Mouse (Mus musculus) frontal cortex, postnatal 36 days (tissue): ENCODE data around the gene Kif1a.

Experiments
- DNase-seq, 2 experiments: peaks; one replicate each; pipeline ENCODE4 v3.0.0; 2022; ENCODE audit warnings: low spot score in 2 of 2

Kif1a gene

GRCm38 (mm10) chr1:93101571-93102061, at the start of gene Kif1a:
Gene Kif1a, minus strand, starts transcription at chr1:93101951.
- DNase-seq, result peak; percentile 92 to 94

GRCm38 (mm10) chr1:93150907-93151661, 49.3 kb upstream of the Kif1a start:
- no peak for DNase-seq

DNA sequence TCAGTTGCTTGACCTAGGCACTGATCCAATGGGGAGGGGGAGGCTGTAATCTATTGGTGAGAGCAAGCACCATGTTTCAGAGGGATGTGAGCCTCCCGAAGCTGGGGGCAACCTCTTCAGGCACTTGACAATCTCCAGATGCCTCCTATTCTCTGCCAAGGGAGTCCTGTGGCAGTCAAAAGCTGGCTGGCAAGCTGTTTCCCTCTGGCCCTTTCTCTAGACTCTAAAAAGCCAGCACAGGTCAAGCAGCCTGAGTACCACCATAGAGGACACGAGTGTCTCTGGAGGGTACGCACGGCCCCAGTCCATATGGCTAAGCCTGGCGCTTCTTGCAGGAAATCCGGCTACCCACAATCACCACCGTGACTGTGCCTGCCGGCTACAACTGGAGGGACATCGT, 42.4 kb upstream of the Kif1a start:
- no peak for DNase-seq

DNA sequence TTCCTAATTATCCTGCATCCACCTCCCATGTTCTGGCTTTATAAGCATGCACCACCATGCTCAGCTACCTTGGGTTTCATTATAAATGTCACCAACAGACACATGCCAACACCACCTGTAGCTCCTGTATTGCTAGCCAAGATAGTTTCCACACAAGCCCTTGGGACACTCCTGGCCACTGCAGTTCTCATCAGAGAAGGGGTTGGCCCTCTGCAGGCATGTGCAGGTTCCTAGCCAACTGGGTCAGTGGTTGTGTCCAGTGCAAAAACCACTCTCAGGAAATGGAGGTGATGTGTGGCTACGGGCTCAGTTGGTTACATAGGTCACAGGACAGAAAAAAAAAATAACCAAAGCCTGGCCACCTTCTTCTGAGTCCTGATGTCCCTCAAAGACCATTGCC, 41.1 kb upstream of the Kif1a start:
- no peak for DNase-seq

DNA sequence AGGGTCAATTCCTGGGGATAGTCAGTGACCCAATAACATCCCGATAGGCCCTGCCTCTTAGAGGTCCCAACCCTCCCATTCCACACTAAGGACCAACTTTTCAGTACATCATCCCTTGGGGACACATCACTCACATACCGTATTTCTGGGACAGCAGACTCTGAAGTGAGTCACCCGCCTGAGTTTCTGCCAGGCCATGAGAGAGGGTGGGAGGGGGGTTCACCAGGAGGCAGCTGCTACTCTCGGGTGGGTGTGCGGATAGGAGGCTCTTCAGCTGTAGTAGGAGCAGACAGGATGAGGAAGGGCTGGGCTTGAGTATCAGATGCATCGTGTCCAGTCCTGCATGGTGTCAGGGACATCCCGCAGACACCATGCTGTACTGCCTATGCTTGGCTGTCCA, 38.0 kb upstream of the Kif1a start:
- peak; percentile 39 to 45 for DNase-seq

DNA sequence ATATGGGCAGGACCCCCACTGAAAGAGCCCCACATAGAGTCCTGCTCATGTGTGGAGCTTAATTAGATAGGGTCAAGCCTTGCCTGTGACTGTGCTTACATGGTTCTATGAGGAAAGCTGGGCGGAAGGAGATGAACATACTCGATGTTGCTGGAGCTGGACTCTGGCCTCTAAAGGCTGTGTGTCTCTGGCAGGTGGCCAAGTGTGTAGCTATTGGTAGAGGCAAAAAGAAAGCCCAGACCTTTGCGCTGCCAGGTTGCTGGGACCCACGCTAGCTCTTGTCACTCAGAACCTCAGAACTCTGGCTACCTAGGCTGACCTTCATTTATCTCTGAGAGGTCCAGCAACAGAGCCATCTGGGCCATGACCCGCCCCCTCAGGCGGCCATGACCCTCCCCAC, 36.8 kb upstream of the Kif1a start:
- no peak for DNase-seq

DNA sequence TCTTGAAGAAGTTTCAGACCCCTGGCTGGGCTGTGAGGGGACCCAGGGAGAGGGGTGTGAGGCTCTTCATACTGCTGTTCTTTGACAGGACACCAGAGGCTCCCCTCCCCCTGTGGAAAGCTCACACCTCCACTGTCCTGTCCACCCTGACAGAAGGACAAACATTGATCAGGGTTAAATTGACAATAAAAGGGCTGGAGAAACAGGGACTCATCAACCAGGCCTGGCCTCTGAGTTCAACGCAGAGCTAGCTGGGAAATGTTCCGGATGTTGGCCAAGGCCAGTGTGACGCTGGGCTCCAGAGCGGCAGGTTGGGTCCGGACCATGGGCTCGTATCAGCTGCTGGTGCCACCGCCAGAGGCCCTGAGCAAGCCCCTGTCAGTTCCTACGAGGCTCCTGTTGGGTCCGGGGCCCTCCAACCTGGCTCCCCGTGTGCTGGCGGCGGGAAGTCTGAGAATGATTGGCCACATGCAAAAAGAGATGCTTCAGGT, 33.3 kb upstream of the Kif1a start, which contains the start of gene Agxt:
Gene Agxt (plus strand): TSS at position 205 of the 491 bp plus-strand sequence.
- DNase-seq, result no peak

DNA sequence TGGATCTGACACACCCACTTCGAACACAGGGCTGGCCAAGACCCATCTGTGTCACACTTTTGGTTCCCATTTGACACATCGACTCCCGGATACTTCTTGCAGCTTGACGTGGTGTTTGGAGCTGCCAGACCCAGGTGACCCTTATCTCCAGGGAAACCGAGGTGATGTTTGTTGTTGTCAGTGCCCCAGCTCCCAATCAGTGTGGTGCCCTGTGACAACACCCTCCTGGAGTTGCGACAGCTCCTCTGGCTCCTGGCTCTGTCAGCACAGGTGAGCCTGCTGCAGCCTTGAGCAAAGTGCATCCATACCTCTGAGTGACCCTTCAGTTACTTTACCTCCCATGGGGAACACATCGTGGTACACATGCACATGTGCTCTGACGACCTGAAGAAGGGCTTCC, 30.9 kb upstream of the Kif1a start:
- DNase-seq, result no peak

DNA sequence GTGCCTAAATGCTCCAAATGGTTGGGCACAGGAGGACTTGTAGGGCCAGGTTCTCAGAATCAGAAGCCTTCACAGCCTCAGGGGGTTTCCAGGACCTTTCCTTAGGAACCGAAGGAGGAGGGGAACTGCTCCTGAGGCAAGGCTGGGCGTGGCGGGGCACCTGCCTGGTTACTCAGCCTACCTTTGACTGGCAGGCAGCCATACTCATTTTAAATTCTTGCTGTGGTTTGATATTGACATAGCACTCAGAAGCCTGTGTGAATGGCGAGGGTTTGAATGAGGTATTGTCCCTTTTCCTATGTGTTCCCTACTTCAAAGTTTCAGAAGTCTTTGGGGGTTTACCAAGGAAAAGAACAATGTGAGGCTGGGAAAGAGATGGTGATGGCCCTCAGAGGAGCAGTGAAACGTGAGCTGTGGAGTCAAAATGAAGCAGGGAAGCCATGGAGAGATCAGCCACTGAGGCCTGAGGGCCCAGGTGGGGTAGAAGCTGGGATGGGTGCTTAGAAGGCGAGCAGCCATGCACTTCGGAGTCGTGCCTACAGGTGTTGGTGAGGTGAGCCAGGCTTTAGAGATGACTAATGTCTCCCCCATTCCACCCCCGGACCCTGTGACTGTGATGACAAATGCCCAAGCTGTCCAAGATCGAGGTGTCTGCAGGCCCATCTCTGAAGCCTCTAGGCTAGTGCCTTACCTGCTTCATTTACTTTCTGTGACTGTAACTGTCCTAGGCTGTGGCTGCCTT, 28.7 kb upstream of the Kif1a start:
- no peak for DNase-seq

DNA sequence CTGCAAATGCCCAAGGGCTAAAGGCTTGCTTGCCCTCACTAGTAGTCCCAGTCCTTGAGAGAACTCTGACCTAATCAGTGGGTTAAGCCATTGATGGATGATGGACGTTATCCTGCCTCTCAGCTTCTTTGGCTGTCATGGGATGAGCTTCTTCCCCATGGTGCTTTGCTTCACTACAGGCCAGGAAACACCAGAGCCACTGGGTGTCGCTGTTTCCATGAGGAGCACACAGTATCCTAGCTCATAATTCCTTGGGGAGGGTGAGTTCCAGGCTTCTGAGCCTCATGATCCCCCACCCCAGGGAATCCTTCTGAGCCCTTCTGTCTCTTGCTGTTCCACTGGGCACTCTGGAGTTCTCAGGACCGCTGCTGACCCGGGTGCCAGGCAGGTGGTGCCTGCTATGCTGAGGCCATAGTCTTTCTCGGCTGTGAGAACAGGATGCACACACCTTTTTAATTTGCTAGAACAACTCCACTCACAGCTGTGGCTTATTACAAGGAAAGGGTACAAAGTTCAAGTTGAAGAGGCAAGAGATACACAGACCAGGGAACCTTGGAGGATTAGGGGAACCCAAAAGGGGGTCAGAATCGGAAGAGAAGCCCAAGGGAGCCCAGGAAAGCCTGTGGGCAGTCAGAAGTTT, 27.1 kb upstream of the Kif1a start:
- peak; percentile 74 to 81 for DNase-seq

GRCm38 (mm10) chr1:93128209-93128608, 26.5 kb upstream of the Kif1a start:
- no peak for DNase-seq

DNA sequence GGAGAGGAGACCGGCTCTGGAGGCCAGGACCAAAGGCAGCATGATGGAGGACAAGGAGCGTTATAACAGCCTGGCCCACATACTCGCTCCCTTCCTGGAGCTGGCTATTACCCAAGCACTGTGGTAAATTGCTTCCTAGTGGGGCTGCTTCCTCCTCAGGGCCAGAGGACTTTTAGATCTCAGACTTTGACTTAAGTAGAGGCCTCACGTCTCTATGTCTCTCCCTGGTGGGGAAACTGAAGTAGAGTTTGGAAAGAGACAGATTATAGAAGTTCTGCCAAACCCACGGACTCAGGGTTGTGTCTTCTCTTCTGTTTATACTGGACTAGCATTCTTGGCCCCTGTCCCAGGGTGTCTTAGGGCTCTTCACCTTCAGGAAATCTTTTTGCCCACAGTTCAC, 23.5 kb upstream of the Kif1a start:
- no peak for DNase-seq

- DNase-seq, result no peak
These were observed 22.3 kb upstream of the Kif1a start for GRCm38 (mm10) chr1:93124066-93124465.

DNA sequence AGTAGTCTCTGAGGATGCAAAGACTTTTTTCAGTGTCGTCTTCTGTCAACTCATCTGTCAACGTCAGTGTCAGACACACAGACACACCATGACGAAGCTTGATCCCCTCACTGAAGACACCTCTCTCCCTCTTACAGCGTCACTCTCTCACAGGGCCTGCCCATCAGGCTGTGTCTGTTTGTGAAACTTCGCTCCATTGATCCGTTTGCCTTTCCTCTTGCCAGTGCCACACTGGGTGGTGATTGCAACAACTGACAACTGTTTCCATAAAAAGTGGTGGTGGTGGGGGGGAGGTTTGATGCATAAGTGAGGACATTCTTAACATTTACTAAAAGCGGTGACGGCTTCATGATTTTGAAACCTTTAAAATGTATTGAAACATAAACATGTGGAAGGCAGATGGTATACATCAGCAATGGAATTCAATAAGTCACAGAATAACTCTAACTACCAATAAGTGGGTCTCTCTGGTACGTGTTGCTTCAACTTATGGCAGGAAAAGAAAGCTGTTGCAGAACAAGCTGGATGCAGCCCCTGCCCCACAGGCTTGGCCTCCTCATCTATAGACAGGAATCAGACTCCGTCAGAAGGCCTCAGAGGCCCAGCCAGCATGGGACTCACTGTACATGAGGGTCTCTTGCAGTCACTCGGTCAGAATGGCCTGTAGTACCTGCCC, 21.6 kb upstream of the Kif1a start:
- DNase-seq, result no peak

DNA sequence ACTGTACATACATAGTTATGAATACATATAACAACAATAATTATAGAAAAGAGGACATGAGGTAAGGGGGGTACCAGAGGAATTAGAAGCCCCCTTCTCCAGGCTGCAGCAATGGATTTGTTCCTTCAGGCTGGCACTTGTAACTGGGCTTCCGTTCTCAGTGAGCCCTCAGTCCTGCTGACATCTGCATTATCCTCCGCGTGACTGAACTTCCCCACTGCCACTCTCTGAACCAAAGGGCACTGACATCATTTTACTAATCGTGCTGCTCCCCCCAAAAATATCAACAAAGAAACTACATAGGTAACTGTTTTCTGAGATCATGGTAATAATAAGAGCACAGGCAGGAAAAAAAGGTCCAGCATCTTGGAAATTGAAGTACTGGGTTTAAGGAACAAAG, 17.1 kb upstream of the Kif1a start:
- DNase-seq, result no peak

DNA sequence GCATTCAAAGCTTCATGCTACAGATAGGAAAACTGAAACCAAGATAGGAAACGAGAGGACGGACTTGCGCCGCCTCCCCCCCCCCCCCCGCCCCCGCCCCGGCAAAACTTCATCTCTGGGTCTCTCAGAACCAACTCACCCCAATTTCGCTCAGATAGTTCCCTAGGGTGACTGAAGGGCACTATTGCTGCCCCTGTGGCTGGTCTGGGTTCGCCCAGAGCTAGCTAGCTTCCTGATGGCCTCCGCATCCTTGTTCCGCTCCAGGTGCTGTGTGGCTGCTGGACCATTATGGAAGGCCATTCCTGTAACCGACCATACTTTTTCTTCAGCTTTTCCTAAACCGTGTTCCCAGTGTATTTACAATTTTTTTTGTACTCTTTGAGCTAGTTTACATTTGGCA, 13.7 kb upstream of the Kif1a start:
- no peak for DNase-seq

GRCm38 (mm10) chr1:93114713-93115463, 13.1 kb upstream of the Kif1a start:
- DNase-seq, result peak; percentile 68 to 78

DNA sequence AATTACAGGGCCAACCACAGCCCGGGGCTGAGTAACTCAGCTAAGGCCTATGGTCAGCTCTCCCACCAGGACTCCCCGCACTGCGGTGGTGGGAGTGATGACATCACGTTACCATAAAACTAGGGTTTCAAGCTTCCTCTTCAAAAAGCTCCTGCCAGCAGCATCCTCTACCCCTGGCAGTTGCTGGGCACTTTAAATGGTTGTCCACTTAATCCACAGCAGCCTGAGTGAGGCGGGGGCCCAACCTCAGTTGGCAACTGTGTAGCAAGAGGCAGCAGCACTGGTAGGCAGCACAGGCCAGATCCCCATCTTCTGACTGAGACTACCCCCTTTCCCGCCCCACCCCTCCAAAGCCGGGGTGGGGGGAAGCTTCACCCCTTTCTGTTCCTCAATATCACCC, 949 bp upstream of the Kif1a start:
- DNase-seq, result no peak

GRCm38 (mm10) chr1:93100576-93101491, 917 bp downstream of the Kif1a start:
- peak; percentile 68 to 71 for DNase-seq

- DNase-seq, result no peak
These were observed 1.5 kb downstream of the Kif1a start for GRCm38 (mm10) chr1:93100243-93100575.
